Mouse (Mus musculus): ENCODE measurements around the gene Tusc2.

Gene Tusc2

GRCm38 (mm10) chr9:107563029-107563581 is at the start of gene Tusc2:
Tusc2 (plus strand) TSS chr9:107563255.
- Histone ChIP-seq H3K36me3 (ENCODE audit: insufficient read depth, low read length) (peaks cover 59% of the 10 kb centered on the region), H3K4me1 (replicated peaks; ENCODE audit: low read depth, low read length) (peaks cover 57% of the 10 kb centered on the region), H3K9me3 (ENCODE audit: low read length) (no peaks in the 10 kb centered on the region), H3K27me3 (ENCODE audit: insufficient read depth, low read length) (peaks cover 10% of the 10 kb centered on the region; the same call in 1 of the 2 replicates), H3K4me3 (replicated peaks; ENCODE audit: low read length) (peak within 1 kb of the TSS; percentile 96)
- no peak for TF ChIP-seq POU5F1 (IDR thresholded peaks at IDR 0.05; ENCODE audit: borderline replicate concordance, low read length)
- no peak for TF ChIP-seq NANOG (IDR thresholded peaks at IDR 0.05; ENCODE audit: borderline replicate concordance, low read length)
- no peak for TF ChIP-seq CTCF (conservative IDR thresholded peaks at IDR 0.05; ENCODE audit: low read length)

GRCm38 (mm10) chr9:107514303-107514955 is 48.6 kb upstream of the Tusc2 start:
- Histone ChIP-seq H3K27me3 (ENCODE audit: insufficient read depth, low read length) (peaks cover 18% of the 10 kb centered on the region), H3K4me1 (replicated peaks; ENCODE audit: low read depth, low read length) (peaks cover 43% of the 10 kb centered on the region), H3K9me3 (ENCODE audit: low read length) (no peaks in the 10 kb centered on the region), H3K36me3 (ENCODE audit: insufficient read depth, low read length) (no peaks in the 10 kb centered on the region), H3K4me3 (replicated peaks; ENCODE audit: low read length) (no peak overlapping the region)
- TF ChIP-seq CTCF (conservative IDR thresholded peaks at IDR 0.05; ENCODE audit: low read length) (peak; percentile 91), POU5F1 (IDR thresholded peaks at IDR 0.05; ENCODE audit: borderline replicate concordance, low read length) (no peak)

GRCm38 (mm10) chr9:107520331-107520730 is 42.7 kb upstream of the Tusc2 start:
- H3K4me3 ChIP-seq (replicated peaks; ENCODE audit: low read length): peak overlapping the region; percentile 71; the same call in 1 of the 2 replicates
- no peaks in the 10 kb centered on the region for H3K9me3 ChIP-seq (ENCODE audit: low read length)
- H3K36me3 ChIP-seq (ENCODE audit: insufficient read depth, low read length): no peaks in the 10 kb centered on the region
- H3K27me3 ChIP-seq (ENCODE audit: insufficient read depth, low read length): peaks cover 21% of the 10 kb centered on the region
- peaks cover 81% of the 10 kb centered on the region for H3K4me1 ChIP-seq (replicated peaks; ENCODE audit: low read depth, low read length)
- TF ChIP-seq CTCF (conservative IDR thresholded peaks at IDR 0.05; ENCODE audit: low read length) (no peak), NANOG (IDR thresholded peaks at IDR 0.05; ENCODE audit: borderline replicate concordance, low read length) (no peak), POU5F1 (IDR thresholded peaks at IDR 0.05; ENCODE audit: borderline replicate concordance, low read length) (no peak)

- TF ChIP-seq NANOG (IDR thresholded peaks at IDR 0.05; ENCODE audit: borderline replicate concordance, low read length): no peak
Measured at GRCm38 (mm10) chr9:107521190-107521589, 41.9 kb upstream of the Tusc2 start.

GRCm38 (mm10) chr9:107521711-107522399 is 41.2 kb upstream of the Tusc2 start:
- peaks cover 32% of the 10 kb centered on the region for H3K27me3 ChIP-seq (ENCODE audit: insufficient read depth, low read length)
- no peak for TF ChIP-seq POU5F1 (IDR thresholded peaks at IDR 0.05; ENCODE audit: borderline replicate concordance, low read length)
- no peak for TF ChIP-seq NANOG (IDR thresholded peaks at IDR 0.05; ENCODE audit: borderline replicate concordance, low read length)
- no peak for TF ChIP-seq CTCF (conservative IDR thresholded peaks at IDR 0.05; ENCODE audit: low read length)
- peaks cover 84% of the 10 kb centered on the region for H3K4me1 ChIP-seq (replicated peaks; ENCODE audit: low read depth, low read length)
- H3K4me3 ChIP-seq (replicated peaks; ENCODE audit: low read length): peak overlapping the region; percentile 71
- no peaks in the 10 kb centered on the region for H3K9me3 ChIP-seq (ENCODE audit: low read length)
- no peaks in the 10 kb centered on the region for H3K36me3 ChIP-seq (ENCODE audit: insufficient read depth, low read length)

More at GRCm38 (mm10) chr9:107521190-107521589, 41.9 kb upstream of the Tusc2 start:
- H3K4me3 ChIP-seq (replicated peaks; ENCODE audit: low read length): peak overlapping the region; percentile 71
- H3K27me3 ChIP-seq (ENCODE audit: insufficient read depth, low read length): peaks cover 30% of the 10 kb centered on the region
- no peaks in the 10 kb centered on the region for H3K9me3 ChIP-seq (ENCODE audit: low read length)
- H3K36me3 ChIP-seq (ENCODE audit: insufficient read depth, low read length): no peaks in the 10 kb centered on the region
- peaks cover 88% of the 10 kb centered on the region for H3K4me1 ChIP-seq (replicated peaks; ENCODE audit: low read depth, low read length)

- H3K9me3 ChIP-seq (ENCODE audit: low read length): no peaks in the 10 kb centered on the region
- H3K4me3 ChIP-seq (replicated peaks; ENCODE audit: low read length): peak overlapping the region; percentile 71
- TF ChIP-seq CTCF (conservative IDR thresholded peaks at IDR 0.05; ENCODE audit: low read length) (no peak), NANOG (IDR thresholded peaks at IDR 0.05; ENCODE audit: borderline replicate concordance, low read length) (no peak)
- H3K36me3 ChIP-seq (ENCODE audit: insufficient read depth, low read length): no peaks in the 10 kb centered on the region
- peaks cover 37% of the 10 kb centered on the region for H3K27me3 ChIP-seq (ENCODE audit: insufficient read depth, low read length)
- H3K4me1 ChIP-seq (replicated peaks; ENCODE audit: low read depth, low read length): peaks cover 84% of the 10 kb centered on the region
Measured at GRCm38 (mm10) chr9:107522400-107522711, 40.7 kb upstream of the Tusc2 start.

- peaks cover 58% of the 10 kb centered on the region for H3K4me1 ChIP-seq (replicated peaks; ENCODE audit: low read depth, low read length)
- no peaks in the 10 kb centered on the region; the same call in 1 of the 2 replicates for H3K36me3 ChIP-seq (ENCODE audit: insufficient read depth, low read length)
- no peaks in the 10 kb centered on the region for H3K9me3 ChIP-seq (ENCODE audit: low read length)
- peak overlapping the region; percentile 81 for H3K4me3 ChIP-seq (replicated peaks; ENCODE audit: low read length)
- TF ChIP-seq POU5F1 (IDR thresholded peaks at IDR 0.05; ENCODE audit: borderline replicate concordance, low read length) (no peak), CTCF (conservative IDR thresholded peaks at IDR 0.05; ENCODE audit: low read length) (no peak), NANOG (IDR thresholded peaks at IDR 0.05; ENCODE audit: borderline replicate concordance, low read length) (no peak)
- H3K27me3 ChIP-seq (ENCODE audit: insufficient read depth, low read length): peaks cover 35% of the 10 kb centered on the region
Measured at GRCm38 (mm10) chr9:107526198-107527026, 36.6 kb upstream of the Tusc2 start.

- no peaks in the 10 kb centered on the region for H3K9me3 ChIP-seq (ENCODE audit: low read length)
- TF ChIP-seq POU5F1 (IDR thresholded peaks at IDR 0.05; ENCODE audit: borderline replicate concordance, low read length) (no peak), NANOG (IDR thresholded peaks at IDR 0.05; ENCODE audit: borderline replicate concordance, low read length) (no peak), CTCF (conservative IDR thresholded peaks at IDR 0.05; ENCODE audit: low read length) (no peak)
- peak within 1 kb of the TSS; percentile 93 for H3K4me3 ChIP-seq (replicated peaks; ENCODE audit: low read length)
- H3K36me3 ChIP-seq (ENCODE audit: insufficient read depth, low read length): peaks cover 40% of the 10 kb centered on the region
- H3K4me1 ChIP-seq (replicated peaks; ENCODE audit: low read depth, low read length): peaks cover 49% of the 10 kb centered on the region
- no peaks in the 10 kb centered on the region for H3K27me3 ChIP-seq (ENCODE audit: insufficient read depth, low read length)
Measured at GRCm38 (mm10) chr9:107533791-107534407, 29.2 kb upstream of the Tusc2 start, which contains the start of gene Tmem115. Tmem115 (plus strand) TSS chr9:107533945.

Data from E14TG2a.4 (cell line).